Comparison of ENCODE assay signal across 9 mouse cellular contexts in the genomic region with DNA sequence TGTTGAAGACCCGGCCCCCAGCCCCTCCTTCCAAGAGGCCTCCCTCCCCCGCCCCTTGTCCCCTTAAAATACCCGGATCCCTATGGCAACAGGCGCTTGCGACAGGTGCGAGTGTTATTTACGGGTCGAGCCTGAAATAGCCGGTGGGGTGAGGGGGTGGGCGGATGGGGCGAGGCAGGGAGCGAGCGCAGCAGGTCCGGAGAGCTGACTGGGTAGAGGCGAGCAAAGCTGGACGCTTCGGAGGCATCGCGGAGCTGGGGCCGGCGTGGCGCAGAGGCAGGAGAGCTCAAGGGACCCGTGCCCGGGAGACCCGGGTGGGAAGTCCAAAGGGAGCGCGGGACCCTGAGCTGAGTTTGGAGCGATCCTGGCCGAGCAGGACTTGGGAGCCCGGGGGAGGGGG. TPM values are rescaled to one million over a fixed set of nuclear protein-coding genes. Genes with fewer than 3 reads are reported as not detected.
DNase-seq lines count a peak whose midpoint lies in the region; ATAC-seq lines count a peak whose summit lies in the region.
"Had no signal": no experiment of that assay in that cellular context is flagged by ENCODE, and none has a peak within 500 bp of the region (broad histone marks: within the 10 kb centered on the region; RNA-seq: fewer than 3 reads in every experiment).

No protein-coding gene starts in this region.

- no peaks in the 10 kb centered on the region for H3K9me3 ChIP-seq in heart, embryonic 13.5 days
- H3K9me3 ChIP-seq in midbrain, embryonic 13.5 days: no peaks in the 10 kb centered on the region

- peak overlapping the region; percentile 75 for H3K9ac ChIP-seq in heart, embryonic 13.5 days
- peak overlapping the region; percentile 49; the same call in 1 of the 2 replicates for H3K9ac ChIP-seq in midbrain, embryonic 13.5 days (replicated peaks)

- DNase-seq in heart, adult 8-10 months (ENCODE audit: low spot score): no peak
- peak; percentile 33 for DNase-seq in brain, adult 2 months (ENCODE audit: low read depth, low spot score)
- DNase-seq in gastrocnemius, postnatal 36 days: peak; percentile 19 to 44
- no peak for DNase-seq in MN1 (ENCODE audit: low spot score)
- DNase-seq in adrenal gland, adult 2 months: no peak

- peak overlapping the region; percentile 48 for H3K4me3 ChIP-seq in heart, embryonic 13.5 days
- H3K4me3 ChIP-seq in midbrain, embryonic 13.5 days (replicated peaks): peak overlapping the region; percentile 28

- ATAC-seq in heart, embryonic 13.5 days (ENCODE audit: extremely low read depth, insufficient number of reproducible peaks, low FRiP score, low TSS enrichment): no peak; the same call in 1 of the 2 replicates
- peak; percentile 41 for ATAC-seq in midbrain, embryonic 13.5 days
- ATAC-seq in monocyte, adult 5-6 weeks (replicated peaks; ENCODE audit: insufficient number of reproducible peaks, low FRiP score, low TSS enrichment, poor library complexity, severe bottlenecking): no peak

- peaks cover 47% of the 10 kb centered on the region for H3K4me1 ChIP-seq in heart, embryonic 13.5 days
- peaks cover 7% of the 10 kb centered on the region for H3K4me1 ChIP-seq in midbrain, embryonic 13.5 days (replicated peaks)

- intact Hi-C loops in gastrocnemius, postnatal 36 days (cut with DNase I): no loop called here

- WGBS in heart, embryonic 13.5 days: under 1% methylated on average over 30 of the region's 30 CpGs
- 0% methylated on average over 30 of the region's 30 CpGs for WGBS in midbrain, embryonic 13.5 days

- H3K27ac ChIP-seq in heart, embryonic 13.5 days (replicated peaks): peak overlapping the region; percentile 55
- no peak overlapping the region for H3K27ac ChIP-seq in midbrain, embryonic 13.5 days

- H3K4me2 ChIP-seq in heart, embryonic 13.5 days: peak overlapping the region; percentile 69
- peak overlapping the region; percentile 53 for H3K4me2 ChIP-seq in midbrain, embryonic 13.5 days (replicated peaks)

- peaks cover 83% of the 10 kb centered on the region for H3K27me3 ChIP-seq in heart, embryonic 13.5 days (replicated peaks)
- peaks cover 56% of the 10 kb centered on the region for H3K27me3 ChIP-seq in midbrain, embryonic 13.5 days
- H3K27me3 ChIP-seq: CH12.LX had no signal

- no peaks in the 10 kb centered on the region for H3K36me3 ChIP-seq in heart, embryonic 13.5 days
- H3K36me3 ChIP-seq in midbrain, embryonic 13.5 days: no peaks in the 10 kb centered on the region

RNA-seq across cellular contexts. Expression of a gene that starts 0.6 kb away (rescaled TPM):
- polyA plus RNA-seq in heart, embryonic 13.5 days (2015; fragmentation: Nextera tagmentation; extraction: Ambion mirVana): 16.8 and 18.3 TPM in 2 replicates
- total RNA-seq in heart, adult 8-10 months (2022): 1 to 10 TPM; 2.0 to 4.4 (median 2.5) TPM
- total RNA-seq in gastrocnemius, postnatal 36 days (2021): 100 to 1,000 TPM in 1 of 2 experiments, 10 to 100 TPM in 1; 96.8 to 101 TPM
- polyA plus RNA-seq in midbrain, embryonic 13.5 days (2015; fragmentation: Nextera tagmentation; extraction: Ambion mirVana): not detected in 2 replicates
- under 1 TPM in 1 of 2 experiments, not detected in 1; 0.38 TPM for total RNA-seq in adrenal gland, adult 2 months (2021)
- 0.26 TPM in 1 of 2 replicates, not detected in the other for polyA plus RNA-seq in adrenal gland, adult 2 months (2012; rRNA removed)
- total RNA-seq in monocyte, adult 5-6 weeks (2017): not detected in 3 replicates
- total RNA-seq: CH12.LX had no signal

RNA-seq across cellular contexts. Expression of a gene that starts 32.9 kb away (rescaled TPM):
- polyA plus RNA-seq in heart, embryonic 13.5 days (2015; fragmentation: Nextera tagmentation; extraction: Ambion mirVana): 0.71 and 0.86 TPM in 2 replicates
- total RNA-seq in heart, adult 8-10 months (2022): not detected
- total RNA-seq in gastrocnemius, postnatal 36 days (2021): not detected
- polyA plus RNA-seq in midbrain, embryonic 13.5 days (2015; fragmentation: Nextera tagmentation; extraction: Ambion mirVana): 12.9 and 13.9 TPM in 2 replicates
- total RNA-seq in adrenal gland, adult 2 months (2021): 1 to 10 TPM; 2.7 to 6.9 TPM
- polyA plus RNA-seq in adrenal gland, adult 2 months (2012; rRNA removed): 4.5 and 5.6 TPM in 2 replicates
- total RNA-seq in monocyte, adult 5-6 weeks (2017): not detected in 3 replicates

Comparison
In these comparisons a context has a peak if more than half of its experiments do, and no peak if none do; other contexts are left out.
1. DNase-seq: peak in brain, adult 2 months (single experiment) and gastrocnemius, postnatal 36 days (2 of 2); none in heart, adult 8-10 months (single experiment), MN1 (single experiment) and adrenal gland, adult 2 months (single experiment).
2. RNA of a gene that starts 0.6 kb away (total RNA-seq): 96.8 to 101 TPM in gastrocnemius, postnatal 36 days; 2.0 to 4.4 TPM in heart, adult 8-10 months, 0.38 TPM in adrenal gland, adult 2 months and not detected in monocyte, adult 5-6 weeks; every median in the first group is over 10 times any median in the second.